Mouse (Mus musculus) CH12.LX (cell line): ENCODE data around the gene Itpr1. TPM values are rescaled to one million over a fixed set of nuclear protein-coding genes. Genes with fewer than 3 reads are reported as not detected.

Experiments used
- DNase-seq: peaks from one replicate; pipeline ENCODE4 v3.0.0-alpha.2; 2013; ENCODE audit errors: extremely low read depth
- H3K27ac ChIP-seq: 2 replicates; pipeline ENCODE4 v1.5.1; 2012; ENCODE audit warnings: low read depth, mild to moderate bottlenecking, control low read depth, moderate library complexity; ENCODE audit not compliant: insufficient read depth
- H3K27me3 ChIP-seq: replicated peaks from 2 replicates; pipeline ENCODE3; 2012; ENCODE audit warnings: inconsistent platforms
- H3K36me3 ChIP-seq, 2 experiments: replicated peaks in 1 of 2; 2 replicates each; pipeline versions ENCODE3 to v1.6.1; 2012; ENCODE audit warnings: inconsistent platforms in 1 of 2, low read length in 1 of 2, mild to moderate bottlenecking in 1 of 2, mixed read lengths in 1 of 2, moderate library complexity in 1 of 2; ENCODE audit not compliant: control insufficient read depth in 1 of 2, insufficient read depth in 1 of 2
- H3K4me1 ChIP-seq, 2 experiments: 2 replicates each; pipeline ENCODE4 v1.6.1; 2012; ENCODE audit warnings: inconsistent platforms in 1 of 2, moderate library complexity in 1 of 2; ENCODE audit not compliant: insufficient read depth in 2 of 2, control insufficient read depth in 1 of 2
- H3K4me2 ChIP-seq: 2 replicates; pipeline ENCODE4 v1.6.1; 2012; ENCODE audit warnings: low read depth, mild to moderate bottlenecking, control low read depth; ENCODE audit not compliant: poor library complexity, insufficient read depth, severe bottlenecking
- H3K4me3 ChIP-seq, 3 experiments: fragments of 150-350 bp in 1 of 3; sonication (generic) in 1 of 3; replicated peaks in 1 of 3; 2 replicates each; pipeline versions ENCODE3 to v1.5.1; 2011 to 2012; ENCODE audit warnings: low read depth in 2 of 3, low read length in 2 of 3, mild to moderate bottlenecking in 2 of 3, moderate library complexity in 2 of 3, control low read depth in 1 of 3, improper control_type of control experiment in 1 of 3, inconsistent platforms in 1 of 3, mixed read lengths in 1 of 3; ENCODE audit not compliant: poor library complexity in 1 of 3
- H3K79me2 ChIP-seq: replicated peaks from 2 replicates; pipeline ENCODE4 v1.6.1; 2012; ENCODE audit warnings: mild to moderate bottlenecking, moderate library complexity; ENCODE audit not compliant: control insufficient read depth, poor library complexity, insufficient read depth, severe bottlenecking; ENCODE audit errors: extremely low read depth
- H3K9ac ChIP-seq: 2 replicates; pipeline ENCODE4 v1.6.1; 2012; ENCODE audit warnings: low read depth, mild to moderate bottlenecking, control low read depth, moderate library complexity; ENCODE audit not compliant: insufficient read depth
- H3K9me3 ChIP-seq: replicated peaks from 2 replicates; pipeline ENCODE3; 2012; ENCODE audit warnings: low read length, inconsistent platforms, mixed read lengths
- CHD1 ChIP-seq: IDR thresholded peaks from 2 replicates; pipeline ENCODE4 v1.6.1; 2012; ENCODE audit warnings: low read depth, low read length, improper control_type of control experiment, inconsistent platforms
- CHD2 ChIP-seq: IDR thresholded peaks from 2 replicates; pipeline ENCODE4 v1.6.1; 2011; ENCODE audit warnings: low read length, improper control_type of control experiment
- CTCF ChIP-seq, 2 experiments: IDR thresholded peaks in 1 of 2; conservative IDR thresholded peaks in 1 of 2; 2 replicates each; pipeline ENCODE4 v1.5.1; 2011 to 2012; ENCODE audit warnings: low read depth in 2 of 2, low read length in 2 of 2, improper control_type of control experiment in 1 of 2, inconsistent platforms in 1 of 2, mild to moderate bottlenecking in 1 of 2, moderate library complexity in 1 of 2
- ELF1 ChIP-seq: IDR thresholded peaks from 2 replicates; pipeline ENCODE4 v1.6.1; 2014; ENCODE audit warnings: low read depth, mild to moderate bottlenecking, inconsistent platforms, low read length, improper control_type of control experiment
- EP300 ChIP-seq: IDR thresholded peaks from 2 replicates; pipeline ENCODE4 v1.6.1; 2011; ENCODE audit warnings: low read length, improper control_type of control experiment
- GABPA ChIP-seq: IDR thresholded peaks from 2 replicates; pipeline ENCODE4 v1.6.1; 2012; ENCODE audit warnings: low read depth, low read length, improper control_type of control experiment, inconsistent platforms; ENCODE audit not compliant: insufficient replicate concordance
- IRF4 ChIP-seq: IDR thresholded peaks from 2 replicates; pipeline ENCODE4 v1.6.1; 2014; ENCODE audit warnings: low read depth, mild to moderate bottlenecking, inconsistent platforms, low read length, improper control_type of control experiment
- KAT2A ChIP-seq: IDR thresholded peaks from 2 replicates; pipeline ENCODE4 v1.6.1; 2012; ENCODE audit warnings: low read length, improper control_type of control experiment, inconsistent platforms; ENCODE audit not compliant: insufficient replicate concordance
- MAFK ChIP-seq: IDR thresholded peaks from 2 replicates; pipeline ENCODE4 v1.6.1; 2011; ENCODE audit warnings: low read length, improper control_type of control experiment; ENCODE audit not compliant: insufficient replicate concordance
- MAX ChIP-seq: IDR thresholded peaks from 2 replicates; pipeline ENCODE4 v1.6.1; 2011; ENCODE audit warnings: low read length, improper control_type of control experiment
- MEF2A ChIP-seq: IDR thresholded peaks from 2 replicates; pipeline ENCODE4 v1.6.1; 2014; ENCODE audit warnings: low read depth, mild to moderate bottlenecking, inconsistent platforms, low read length, improper control_type of control experiment, borderline replicate concordance
- MXI1 ChIP-seq: IDR thresholded peaks from 2 replicates; pipeline ENCODE4 v1.6.1; 2011; ENCODE audit warnings: mild to moderate bottlenecking, low read depth, low read length, improper control_type of control experiment
- NELFE ChIP-seq: IDR thresholded peaks from 2 replicates; pipeline ENCODE4 v1.6.1; 2011; ENCODE audit warnings: low read depth, low read length, improper control_type of control experiment
- RAD21 ChIP-seq: IDR thresholded peaks from 2 replicates; pipeline ENCODE4 v1.6.1; 2011; ENCODE audit warnings: low read depth, mild to moderate bottlenecking, low read length, improper control_type of control experiment, moderate library complexity
- SIN3A ChIP-seq: IDR thresholded peaks from 2 replicates; pipeline ENCODE4 v1.6.1; 2012; ENCODE audit warnings: low read length, improper control_type of control experiment, inconsistent platforms
- SMC3 ChIP-seq: IDR thresholded peaks from 2 replicates; pipeline ENCODE4 v1.6.1; 2011; ENCODE audit warnings: low read depth, low read length, improper control_type of control experiment
- TBP ChIP-seq: conservative IDR thresholded peaks from 2 replicates; pipeline ENCODE4 v1.6.1; 2011; ENCODE audit warnings: low read depth, low read length, improper control_type of control experiment
- TCF12 ChIP-seq: IDR thresholded peaks from 2 replicates; pipeline ENCODE4 v1.6.1; 2014; ENCODE audit warnings: low read depth, mild to moderate bottlenecking, inconsistent platforms, low read length, improper control_type of control experiment
- USF2 ChIP-seq: conservative IDR thresholded peaks from 2 replicates; pipeline ENCODE4 v1.6.1; 2011; ENCODE audit warnings: low read depth, low read length, improper control_type of control experiment
- ZKSCAN1 ChIP-seq: IDR thresholded peaks from 2 replicates; pipeline ENCODE4 v1.6.1; 2012; ENCODE audit warnings: low read depth, inconsistent platforms, low read length, improper control_type of control experiment, borderline replicate concordance
- ZMIZ1 ChIP-seq: IDR thresholded peaks from 2 replicates; pipeline ENCODE4 v1.6.1; 2012; ENCODE audit warnings: low read depth, mild to moderate bottlenecking, inconsistent platforms, low read length, improper control_type of control experiment
- ZNF384 ChIP-seq: IDR thresholded peaks from 2 replicates; pipeline ENCODE4 v1.6.1; 2012; ENCODE audit warnings: low read depth, low read length, improper control_type of control experiment, inconsistent platforms
- dilution Hi-C: fragments of 300-500 bp; cut with MboI; formaldehyde crosslinking; loops from 2 replicates; pipeline ENCODE4 v1.14.3; 2020; ENCODE audit warnings: low sequenced_read_pairs; ENCODE audit not compliant: extremely low pct_unique_long_range_greater_than_20kb, extremely low pct_ligation_motif_present
- in situ Hi-C: fragments of 300-500 bp; cut with MboI; formaldehyde crosslinking; loops from 3 replicates; pipeline ENCODE4 v1.14.3; 2019; ENCODE audit warnings: low sequenced_read_pairs, low pct_ligation_motif_present, low pct_unique_long_range_greater_than_20kb, mixed read lengths
- polyA plus RNA-seq: library from polyadenylated mRNA; unstranded; fragments of >175 nt; gene quantifications from 2 replicates; pipeline ENCODE4 v1.2.1, GENCODE M21; 2012; ENCODE audit warnings: low read depth; ENCODE audit not compliant: insufficient read length
- total RNA-seq, 2 experiments: library from RNA; depleted of rRNA; stranded (reverse); fragments of 300-350 nt in 1 of 2; fragments of >200 nt in 1 of 2; gene quantifications; 2 replicates each; pipeline ENCODE4 v1.2.3; 2012 to 2014

Gene Itpr1
- total and polyA plus RNA-seq, 3 experiments, result 42.8 to 73.1 (median 53.4) TPM

DNA sequence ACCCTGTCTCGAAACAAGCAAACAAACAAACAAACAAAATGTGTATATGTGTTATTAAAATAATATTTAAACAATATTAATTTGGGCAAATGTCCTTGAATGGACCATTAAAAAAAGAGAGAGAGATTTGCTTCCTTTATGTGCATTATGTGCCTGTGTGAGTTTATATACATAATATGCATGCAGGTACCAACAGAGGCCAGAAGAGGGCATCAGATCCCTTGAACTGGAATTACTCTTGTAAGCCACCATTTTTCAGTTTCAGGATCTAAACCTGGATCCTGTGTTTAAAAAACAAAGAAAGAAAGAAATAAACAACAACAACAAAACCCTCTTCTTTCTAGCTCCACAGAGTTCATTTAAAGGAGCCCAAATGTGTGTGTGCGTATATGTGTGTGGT is 228.4 kb downstream of the Itpr1 start:
- peak; percentile 28 for TF ChIP-seq RAD21
- TF ChIP-seq ELF1, result no peak
- TF ChIP-seq SMC3, result peak; percentile 39
- TF ChIP-seq CTCF (conservative IDR thresholded peaks at IDR 0.05 in 1 of 2, IDR thresholded peaks at IDR 0.05 in 1 of 2; ENCODE audit: low read depth in 2 of 2, low read length in 2 of 2), result peak in 1 of 2 experiments; percentile 49; a peak in 2 of 4 replicates
- Histone ChIP-seq H3K4me1 (peaks cover 0 to 2% of the 10 kb centered on the region in 2 experiments; a peak in 1 of 4 replicates), H3K4me2 (no peak overlapping the region), H3K4me3 (no peak overlapping the region), H3K27ac (no peak overlapping the region), H3K27me3 (no peaks in the 10 kb centered on the region), H3K9me3 (peaks cover 9% of the 10 kb centered on the region), H3K36me3 (peaks cover 29 to 86% of the 10 kb centered on the region in 2 experiments), H3K79me2 (no peaks in the 10 kb centered on the region), H3K9ac (no peak overlapping the region)
- in situ Hi-C loops (no loop called here), dilution Hi-C loops (no loop called here)
- peak; percentile 19 for DNase-seq

DNA sequence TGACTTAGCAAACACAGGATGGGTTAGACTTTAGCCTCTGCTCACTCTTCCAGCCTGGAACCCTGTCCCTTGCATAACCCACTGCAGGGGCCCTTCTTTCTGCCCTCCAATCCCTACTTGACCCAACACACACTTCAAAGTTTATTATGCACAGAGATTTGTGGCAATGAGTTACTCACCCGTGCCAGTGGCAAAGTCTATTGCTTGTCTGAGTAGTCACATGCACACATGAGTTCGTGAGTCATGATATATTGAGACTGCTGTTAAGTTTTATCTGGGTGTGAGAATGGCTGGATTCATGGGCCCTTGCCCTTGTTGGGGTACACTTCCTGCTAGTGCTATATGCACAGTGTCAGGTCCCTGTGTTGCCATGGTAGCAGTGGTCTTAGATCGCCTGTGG is 229.4 kb downstream of the Itpr1 start:
- no peaks in the 10 kb centered on the region for H3K79me2 ChIP-seq
- peaks cover 32 to 90% of the 10 kb centered on the region in 2 experiments for H3K36me3 ChIP-seq
- in situ Hi-C loops, result no loop called here
- H3K4me1 ChIP-seq, result peaks cover 2 to 7% of the 10 kb centered on the region in 2 experiments
- dilution Hi-C loops, result no loop called here
- H3K4me3 ChIP-seq, result no peak overlapping the region
- TF ChIP-seq ZMIZ1, result no peak
- TF ChIP-seq MEF2A, result no peak
- TF ChIP-seq MAFK, result no peak
- no peak for TF ChIP-seq ZNF384
- no peak for TF ChIP-seq KAT2A
- TF ChIP-seq, all 38 proteins: peak for 0
- Histone ChIP-seq H3K4me2 (no peak overlapping the region), H3K9ac (no peak overlapping the region), H3K27ac (no peak overlapping the region), H3K9me3 (peaks cover 9% of the 10 kb centered on the region), H3K27me3 (no peaks in the 10 kb centered on the region)
- DNase-seq, result no peak

DNA sequence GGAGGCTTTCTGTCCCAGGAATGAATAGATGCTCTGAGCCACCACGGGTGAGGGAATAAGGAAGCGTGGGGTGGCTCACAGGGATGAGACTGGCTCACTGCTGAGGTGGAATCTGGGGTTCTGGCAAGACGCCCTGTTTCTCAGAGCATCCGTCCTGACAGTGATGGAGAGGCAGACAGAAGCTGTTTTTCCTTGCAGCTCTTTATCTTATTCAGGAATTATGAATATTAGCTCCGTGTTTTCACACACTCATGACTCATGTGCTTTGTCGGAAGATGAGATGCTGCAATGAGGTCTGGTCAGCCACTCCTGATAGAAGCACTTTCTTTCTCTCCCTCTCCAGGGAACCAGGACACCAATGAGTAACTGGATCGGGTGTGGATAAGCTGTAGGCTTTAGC is 231.5 kb downstream of the Itpr1 start:
- dilution Hi-C loops (no loop called here), in situ Hi-C loops (no loop called here)
- H3K27ac ChIP-seq, result no peak overlapping the region
- peaks cover 24 to 91% of the 10 kb centered on the region in 2 experiments for H3K36me3 ChIP-seq
- peaks cover 9% of the 10 kb centered on the region for H3K9me3 ChIP-seq
- TF ChIP-seq CHD1 (no peak), SMC3 (no peak), TBP (no peak), TCF12 (no peak), NELFE (no peak), GABPA (no peak), SIN3A (no peak), CHD2 (no peak), EP300 (no peak), MAX (no peak), ZMIZ1 (no peak), ZKSCAN1 (no peak), RAD21 (no peak), MXI1 (no peak), USF2 (no peak), ELF1 (no peak), MEF2A (no peak), IRF4 (no peak)
- peaks cover 2 to 24% of the 10 kb centered on the region in 2 experiments for H3K4me1 ChIP-seq
- no peak overlapping the region for H3K9ac ChIP-seq
- H3K4me2 ChIP-seq, result no peak overlapping the region
- no peak overlapping the region for H3K4me3 ChIP-seq
- H3K79me2 ChIP-seq, result no peaks in the 10 kb centered on the region
- H3K27me3 ChIP-seq, result no peaks in the 10 kb centered on the region
- DNase-seq, result no peak
